Mouse (Mus musculus) embryonic facial prominence, embryonic 12.5 days (tissue): ENCODE data around the gene Crat. TPM values are rescaled to one million over a fixed set of nuclear protein-coding genes. Genes with fewer than 3 reads are reported as not detected.
A peak's percentile ranks its signal among the peaks of the same experiment; 100 is the strongest.

ENCODE experiments used
- ATAC-seq: fragments of 200-750 bp; cut with Nextera tagmentation; 2 replicates; pipeline ENCODE4 v1.8.0; 2017; ENCODE audit not compliant: insufficient number of reproducible peaks, insufficient read depth, low FRiP score, low TSS enrichment
- H3K27ac ChIP-seq: fragments of 300-500 bp; sonication (generic); 2 replicates; pipeline ENCODE4 v1.5.1; 2016; ENCODE audit warnings: mild to moderate bottlenecking
- H3K27me3 ChIP-seq: fragments of 300-500 bp; sonication (generic); 2 replicates; pipeline ENCODE4 v1.6.1; 2016; ENCODE audit warnings: mild to moderate bottlenecking, moderate library complexity
- H3K36me3 ChIP-seq: fragments of 300-500 bp; sonication (generic); 2 replicates; pipeline ENCODE4 v1.6.1; 2016; ENCODE audit warnings: mild to moderate bottlenecking
- H3K4me1 ChIP-seq: fragments of 300-500 bp; sonication (generic); 2 replicates; pipeline ENCODE4 v1.6.1; 2016
- H3K4me2 ChIP-seq: fragments of 300-500 bp; sonication (generic); replicated peaks from 2 replicates; pipeline ENCODE4 v1.6.1; 2016; ENCODE audit warnings: mild to moderate bottlenecking, moderate library complexity
- H3K4me3 ChIP-seq: fragments of 300-500 bp; sonication (generic); 2 replicates; pipeline ENCODE4 v1.5.1; 2016; ENCODE audit warnings: mild to moderate bottlenecking
- H3K9ac ChIP-seq: fragments of 300-500 bp; sonication (generic); 2 replicates; pipeline ENCODE4 v1.6.1; 2016; ENCODE audit warnings: mild to moderate bottlenecking, moderate library complexity
- H3K9me3 ChIP-seq: fragments of 300-500 bp; sonication (generic); 2 replicates; pipeline ENCODE4 v1.6.1; 2016; ENCODE audit warnings: mild to moderate bottlenecking, moderate library complexity
- WGBS: fragments of 180-500 bp; shearing (Covaris S2); methylation state at CpG from one replicate; pipeline ENCODE4 v1.1.7; 2016; 5-methylcytosine and 5-hydroxymethylcytosine counted together
- polyA plus RNA-seq: library from polyadenylated mRNA; unstranded; fragments of >200 nt; fragmentation: Nextera tagmentation; extraction: Ambion mirVana; gene quantifications from 2 replicates; pipeline ENCODE4 v1.2.1, GENCODE M21; 2016

Gene Crat
- polyA plus RNA-seq, 1 experiment from 2014 or later: 23.8 TPM

DNA sequence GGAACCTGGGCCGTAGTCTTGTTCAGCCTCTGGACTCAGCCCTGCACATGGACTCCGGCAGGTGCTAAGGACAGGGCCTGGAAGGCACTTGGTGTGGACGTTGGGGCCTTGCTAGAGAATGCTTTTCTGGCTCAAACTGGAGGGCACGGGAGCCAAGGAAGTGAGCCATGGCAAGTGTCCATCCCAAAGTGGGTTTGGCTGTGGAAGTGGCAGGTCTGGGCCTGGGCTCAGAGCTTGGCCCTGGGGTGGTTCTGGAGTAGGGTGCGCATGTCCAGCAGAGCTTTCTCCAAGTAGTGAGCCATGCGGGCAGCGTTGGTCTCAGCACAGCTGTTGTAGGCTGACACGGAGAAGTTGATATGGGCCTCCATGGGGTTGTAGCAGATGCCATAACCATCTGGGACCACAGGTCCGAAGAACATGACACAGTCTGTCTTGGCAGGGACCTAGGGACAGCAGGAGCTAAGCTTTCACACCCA is 13.2 kb downstream of the Crat start:
- H3K4me1 ChIP-seq: no peaks in the 10 kb centered on the region
- no peak overlapping the region for H3K4me3 ChIP-seq
- H3K27ac ChIP-seq: no peak overlapping the region
- H3K4me2 ChIP-seq: no peak overlapping the region
- no peak for ATAC-seq
- H3K9me3 ChIP-seq: no peaks in the 10 kb centered on the region
- no peaks in the 10 kb centered on the region for H3K27me3 ChIP-seq
- 88% methylated on average over 9 of the region's 9 CpGs for WGBS
- peaks cover 67% of the 10 kb centered on the region for H3K36me3 ChIP-seq
- no peak overlapping the region for H3K9ac ChIP-seq

DNA sequence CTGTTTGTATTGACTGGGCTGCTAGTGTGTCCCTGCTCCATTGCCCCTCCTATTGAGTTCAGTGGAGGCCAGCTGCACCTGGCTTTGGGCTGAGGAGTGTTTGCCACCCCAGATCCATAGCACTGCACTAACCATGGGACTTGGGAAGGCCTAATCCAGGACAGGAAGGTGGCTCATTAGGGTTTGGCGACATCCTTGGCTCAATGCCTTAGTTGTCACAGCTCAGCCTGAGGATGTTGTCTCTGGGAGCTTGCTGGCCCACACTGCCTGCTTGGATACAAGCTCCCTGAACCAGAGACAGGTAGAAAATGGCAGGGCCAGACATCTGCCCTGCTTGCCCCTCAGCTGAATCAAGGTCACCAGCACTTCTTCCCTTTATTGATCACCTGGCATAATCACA is 14.0 kb downstream of the Crat start:
- H3K9me3 ChIP-seq: no peaks in the 10 kb centered on the region
- WGBS: 77% methylated on average over 1 of the region's 1 CpGs
- H3K4me1 ChIP-seq: no peaks in the 10 kb centered on the region
- H3K9ac ChIP-seq: no peak overlapping the region
- H3K27ac ChIP-seq: no peak overlapping the region
- no peak overlapping the region for H3K4me3 ChIP-seq
- peaks cover 73% of the 10 kb centered on the region for H3K36me3 ChIP-seq
- no peak for ATAC-seq
- H3K27me3 ChIP-seq: no peaks in the 10 kb centered on the region
- H3K4me2 ChIP-seq: no peak overlapping the region

DNA sequence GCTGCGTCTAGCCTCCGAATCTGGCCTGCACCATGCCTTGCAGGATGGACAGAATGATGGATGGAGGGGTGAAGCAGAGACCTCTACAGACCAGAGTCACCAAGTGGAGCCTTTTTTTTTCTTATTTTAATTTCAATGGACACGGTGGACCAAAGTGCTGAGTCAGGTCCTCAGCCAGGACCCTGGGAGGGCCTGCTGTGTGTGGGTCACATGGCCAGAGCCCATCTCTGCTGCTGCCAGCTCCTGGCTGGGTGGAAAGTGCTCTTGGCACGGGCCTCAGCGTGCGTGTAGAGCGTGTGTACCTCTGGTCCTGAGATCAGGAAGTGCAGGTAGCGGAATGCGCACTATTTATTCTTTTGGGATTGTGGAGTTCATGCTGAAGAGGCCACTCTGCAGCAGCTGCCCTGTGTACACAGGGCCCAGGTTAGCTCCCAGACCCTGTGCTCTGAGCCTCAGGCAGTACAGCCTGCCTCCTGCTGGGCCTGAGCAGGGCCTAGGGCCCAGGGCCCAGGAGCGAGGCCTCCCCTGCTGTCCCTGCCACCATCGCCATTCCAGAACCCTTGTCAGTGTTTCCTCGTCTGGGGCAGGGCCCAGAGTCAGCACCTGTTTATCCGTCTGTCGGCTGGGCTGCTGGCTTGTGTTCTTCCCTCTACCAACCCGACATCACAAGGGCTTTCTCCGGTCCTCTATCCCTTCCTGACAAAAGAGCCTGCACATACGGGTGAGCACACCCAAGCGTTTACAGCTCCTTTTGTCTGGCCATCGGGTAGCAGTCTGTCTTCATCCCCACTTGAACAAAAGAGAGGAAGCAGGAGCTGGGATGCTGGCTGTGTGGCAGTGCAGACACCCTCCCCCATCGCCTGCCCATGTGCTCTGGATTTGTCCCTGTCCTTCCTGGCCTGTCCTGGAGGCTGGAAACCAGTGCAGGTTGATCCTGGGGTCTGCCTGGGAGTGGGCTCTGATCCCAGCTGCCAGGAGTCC is 16.1 kb downstream of the Crat start:
- no peak overlapping the region for H3K4me3 ChIP-seq
- H3K4me1 ChIP-seq: no peaks in the 10 kb centered on the region
- no peak for ATAC-seq
- no peak overlapping the region for H3K4me2 ChIP-seq
- 46% methylated on average over 20 of the region's 20 CpGs for WGBS
- no peak overlapping the region for H3K9ac ChIP-seq
- peaks cover 66% of the 10 kb centered on the region for H3K36me3 ChIP-seq
- H3K9me3 ChIP-seq: no peaks in the 10 kb centered on the region
- H3K27ac ChIP-seq: peak overlapping the region; percentile 7
- H3K27me3 ChIP-seq: no peaks in the 10 kb centered on the region

DNA sequence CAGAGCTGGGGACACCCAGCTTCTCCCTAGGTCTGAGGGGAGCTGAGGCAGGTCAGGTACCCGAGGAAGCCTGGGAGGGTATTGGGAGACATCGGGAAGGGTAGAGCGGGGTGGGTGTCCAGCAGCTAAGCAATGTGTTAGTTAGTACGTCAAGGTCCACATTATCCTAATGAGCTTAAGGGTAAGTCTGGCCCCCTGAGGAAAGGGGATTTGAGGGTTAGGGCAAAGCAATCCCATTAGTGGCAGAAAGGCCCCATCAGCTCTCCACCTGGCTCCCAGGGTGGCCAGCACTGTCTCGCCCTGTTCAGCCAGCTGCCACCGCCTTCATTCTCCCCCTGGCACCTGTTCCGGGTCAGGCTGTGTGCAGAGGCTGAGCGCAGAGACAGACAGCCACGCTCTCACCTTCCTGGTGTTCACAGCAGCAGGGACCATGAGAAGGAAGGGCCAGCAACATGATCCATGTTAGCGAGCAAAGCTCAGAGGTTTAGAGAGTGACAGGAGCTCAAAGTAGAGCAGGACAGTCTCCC is 17.6 kb downstream of the Crat start:
- Histone ChIP-seq H3K4me1 (peaks cover 8% of the 10 kb centered on the region), H3K27ac (no peak overlapping the region), H3K36me3 (peaks cover 63% of the 10 kb centered on the region), H3K4me3 (no peak overlapping the region), H3K9ac (no peak overlapping the region), H3K27me3 (no peaks in the 10 kb centered on the region), H3K9me3 (no peaks in the 10 kb centered on the region), H3K4me2 (no peak overlapping the region)
- WGBS: 76% methylated on average over 10 of the region's 10 CpGs
- no peak for ATAC-seq

DNA sequence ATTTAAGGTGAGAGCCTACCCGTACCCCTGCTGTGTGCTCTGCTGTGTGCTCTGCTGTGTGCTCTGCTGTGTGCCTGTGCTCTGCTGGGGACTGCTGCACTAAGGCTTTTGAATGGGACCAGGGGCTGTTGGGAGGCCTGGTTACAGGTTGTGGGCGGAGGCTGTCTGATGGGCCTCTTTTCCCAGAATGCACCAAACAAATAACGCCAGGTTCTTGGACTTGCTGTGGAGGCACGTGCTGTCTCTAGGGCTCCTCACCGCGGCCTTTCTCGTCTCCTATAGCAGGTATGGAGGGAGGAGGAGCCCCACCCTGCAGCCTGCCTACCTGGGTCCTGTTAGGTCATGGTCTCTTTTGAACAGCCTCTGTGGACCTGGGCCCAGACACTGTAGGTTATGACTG is 19.4 kb downstream of the Crat start:
- 86% methylated on average over 7 of the region's 7 CpGs for WGBS
- Histone ChIP-seq H3K36me3 (peaks cover 45% of the 10 kb centered on the region), H3K27ac (no peak overlapping the region), H3K4me3 (no peak overlapping the region), H3K9ac (no peak overlapping the region), H3K4me1 (peaks cover 9% of the 10 kb centered on the region), H3K4me2 (no peak overlapping the region), H3K9me3 (no peaks in the 10 kb centered on the region), H3K27me3 (no peaks in the 10 kb centered on the region)
- ATAC-seq: no peak

DNA sequence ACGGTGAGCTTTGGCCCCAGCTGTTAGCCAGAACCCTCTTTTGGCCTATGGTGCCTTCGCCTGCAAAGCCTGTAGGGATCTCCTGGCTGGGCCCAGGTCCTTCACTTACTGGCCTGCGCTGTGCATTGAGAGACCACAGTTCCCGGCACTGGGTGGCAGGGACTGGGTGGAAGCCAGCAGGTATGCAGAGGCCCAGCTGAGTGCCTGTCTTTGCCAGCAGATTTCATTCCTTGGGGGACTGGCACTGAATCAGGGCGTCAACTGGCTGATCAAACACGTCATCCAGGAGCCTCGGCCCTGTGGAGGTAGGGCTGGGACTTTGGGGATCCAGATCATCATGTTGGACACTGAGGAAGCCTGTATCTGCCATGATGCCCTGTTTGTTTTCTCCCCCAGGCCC is 19.9 kb downstream of the Crat start:
- Histone ChIP-seq H3K4me2 (no peak overlapping the region), H3K27me3 (no peaks in the 10 kb centered on the region), H3K9me3 (no peaks in the 10 kb centered on the region), H3K4me1 (peaks cover 11% of the 10 kb centered on the region), H3K4me3 (no peak overlapping the region), H3K9ac (no peak overlapping the region), H3K36me3 (peaks cover 43% of the 10 kb centered on the region), H3K27ac (no peak overlapping the region)
- 92% methylated on average over 7 of the region's 7 CpGs for WGBS
- ATAC-seq: no peak

DNA sequence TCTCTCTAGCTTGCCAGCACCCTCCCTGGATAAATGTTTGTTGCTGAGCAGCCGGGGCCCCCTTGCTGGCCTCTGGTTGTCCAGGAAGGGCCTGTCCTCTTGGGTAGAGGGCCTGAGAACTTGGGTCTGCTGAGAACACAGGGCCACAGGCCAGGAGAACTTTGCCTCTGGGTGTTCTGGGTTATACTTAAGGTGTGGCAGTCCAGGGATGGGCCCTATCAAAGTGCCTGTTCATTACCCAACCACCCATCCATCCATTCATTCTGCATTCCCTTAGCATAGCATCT is 22.3 kb downstream of the Crat start:
- 64% methylated on average over 1 of the region's 1 CpGs for WGBS
- H3K27ac ChIP-seq: peak overlapping the region; percentile 85

DNA sequence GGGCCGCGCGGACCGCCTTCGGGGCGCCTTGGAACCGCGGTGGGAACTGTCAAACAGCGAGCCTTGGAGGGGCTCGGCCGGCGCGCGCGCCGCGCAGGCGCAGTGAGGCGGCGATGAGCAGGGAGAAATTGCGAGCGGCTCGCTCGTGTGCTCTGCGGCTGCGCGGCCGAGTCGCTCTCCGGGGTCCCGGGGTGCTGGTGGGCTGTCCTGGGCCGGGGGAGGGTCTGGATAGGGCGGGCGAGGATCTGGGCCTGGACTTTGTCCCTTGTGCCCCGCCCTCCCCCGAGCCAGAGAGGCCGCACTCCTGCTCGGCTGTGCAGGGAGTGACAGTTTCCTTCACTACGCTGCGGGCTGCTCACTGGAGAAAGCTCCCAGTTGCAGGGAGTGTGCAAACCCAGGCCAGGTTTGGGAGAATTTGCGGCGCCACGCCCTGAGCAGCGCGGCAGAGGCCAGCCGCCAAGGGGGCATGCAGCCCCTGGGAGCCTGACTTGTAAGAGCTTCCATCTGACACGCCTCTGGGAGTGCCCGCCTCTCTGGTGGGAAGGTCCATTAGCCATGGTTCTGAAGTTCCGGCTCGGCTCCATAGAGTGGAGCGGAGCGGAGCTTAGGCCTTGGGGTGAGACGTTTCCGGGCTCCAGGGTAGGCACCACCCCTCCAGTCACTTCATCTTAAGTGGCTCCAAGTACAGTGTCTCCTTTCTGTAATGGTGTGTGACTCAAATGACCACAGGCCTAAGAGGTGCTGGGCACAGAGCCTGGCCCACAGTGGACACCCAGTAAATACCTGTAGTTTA is 22.8 kb downstream of the Crat start:
- no peaks in the 10 kb centered on the region for H3K27me3 ChIP-seq
- H3K9me3 ChIP-seq: no peaks in the 10 kb centered on the region
- peak; percentile 65 for ATAC-seq
- H3K9ac ChIP-seq: peak overlapping the region; percentile 83
- peaks cover 14% of the 10 kb centered on the region for H3K4me1 ChIP-seq
- 2% methylated on average over 48 of the region's 54 CpGs for WGBS
- peak overlapping the region; percentile 95 for H3K4me2 ChIP-seq
- H3K4me3 ChIP-seq: peak overlapping the region; percentile 81
- H3K36me3 ChIP-seq: peaks cover 18% of the 10 kb centered on the region
- peak overlapping the region; percentile 85 for H3K27ac ChIP-seq

More for the DNA sequence above, 22.3 kb downstream of the Crat start:
- Histone ChIP-seq H3K4me1 (peaks cover 14% of the 10 kb centered on the region), H3K4me2 (peak overlapping the region; percentile 95), H3K4me3 (peak overlapping the region; percentile 81), H3K36me3 (peaks cover 24% of the 10 kb centered on the region), H3K27me3 (no peaks in the 10 kb centered on the region), H3K9ac (peak overlapping the region; percentile 83), H3K9me3 (no peaks in the 10 kb centered on the region)
- no peak for ATAC-seq

DNA sequence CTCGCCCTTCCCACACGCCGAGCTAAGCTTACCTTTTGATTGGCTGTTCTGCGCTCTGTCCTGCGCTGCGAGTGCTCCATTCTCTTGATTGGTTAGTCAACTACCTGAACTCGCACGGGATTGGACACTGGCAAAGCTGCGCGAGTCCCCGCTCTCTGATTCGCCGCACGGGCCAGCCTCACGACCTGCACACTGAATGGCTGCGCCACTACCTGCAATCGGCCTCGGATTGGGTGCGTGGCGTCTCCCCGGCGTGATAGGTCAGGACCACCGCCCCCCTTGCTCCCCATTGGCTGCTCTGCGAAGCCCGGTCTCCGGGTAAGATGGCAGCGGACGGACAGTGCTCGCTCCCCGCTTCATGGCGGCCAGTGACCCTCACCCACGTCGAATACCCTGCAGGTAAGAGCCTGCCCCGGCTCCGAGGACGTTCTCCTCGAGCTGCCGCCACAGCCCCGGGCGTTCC is 23.5 kb downstream of the Crat start, which contains the start of gene Dolpp1:
Dolpp1 (plus strand) TSS at position 141 of the 463 bp plus-strand sequence.
- Histone ChIP-seq H3K36me3 (peaks cover 12% of the 10 kb centered on the region), H3K9ac (peak within 1 kb of the TSS; percentile 83), H3K27me3 (no peaks in the 10 kb centered on the region), H3K4me2 (peak within 1 kb of the TSS; percentile 95), H3K9me3 (no peaks in the 10 kb centered on the region), H3K4me3 (peak within 1 kb of the TSS; percentile 81), H3K27ac (peak within 1 kb of the TSS; percentile 85), H3K4me1 (peaks cover 14% of the 10 kb centered on the region)
- WGBS: under 1% methylated on average over 40 of the region's 40 CpGs
- peak; percentile 99 for ATAC-seq

DNA sequence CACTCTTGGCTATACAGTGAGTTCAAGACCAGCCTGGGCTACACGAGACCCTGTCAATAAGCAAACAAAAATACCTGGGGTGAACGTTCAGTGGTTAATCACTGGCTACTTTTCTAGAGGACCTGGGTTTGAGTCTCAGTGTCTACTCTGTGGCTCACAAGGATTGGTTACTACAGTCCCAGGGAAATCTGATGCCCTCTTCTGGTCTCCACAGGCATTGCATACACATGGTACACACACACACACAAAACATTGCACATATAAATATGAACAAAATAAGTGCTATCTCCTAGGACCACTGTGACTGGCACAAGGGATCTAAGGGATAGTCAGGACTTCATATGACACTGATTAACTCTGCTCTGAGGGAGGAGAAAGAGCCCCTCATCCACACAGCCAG is 26.6 kb downstream of the Crat start:
- 90% methylated on average over 2 of the region's 2 CpGs for WGBS
- no peak overlapping the region for H3K27ac ChIP-seq
- H3K27me3 ChIP-seq: no peaks in the 10 kb centered on the region
- H3K9ac ChIP-seq: no peak overlapping the region
- no peak overlapping the region for H3K4me2 ChIP-seq
- H3K36me3 ChIP-seq: peaks cover 9% of the 10 kb centered on the region
- no peak for ATAC-seq
- H3K9me3 ChIP-seq: no peaks in the 10 kb centered on the region
- no peak overlapping the region for H3K4me3 ChIP-seq
- peaks cover 14% of the 10 kb centered on the region for H3K4me1 ChIP-seq

DNA sequence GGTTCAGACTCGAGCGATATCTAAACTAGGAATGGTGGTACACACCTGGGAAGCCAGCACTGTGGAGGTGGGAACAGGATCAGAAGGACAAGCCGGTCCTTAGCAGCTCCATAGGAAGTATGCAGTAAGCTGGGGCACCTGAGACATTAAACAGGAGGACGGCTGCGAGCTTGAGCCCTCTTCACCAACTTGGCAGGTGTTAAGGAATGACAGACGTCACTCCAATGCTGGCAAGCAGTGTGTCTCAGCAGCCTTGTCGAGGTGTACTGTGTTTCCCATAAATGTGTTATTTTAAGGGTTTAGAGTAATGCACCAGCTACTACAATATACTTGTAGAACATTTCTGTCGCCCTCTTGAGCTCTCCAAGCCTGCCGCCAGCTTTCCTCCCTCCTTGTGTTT is 28.7 kb downstream of the Crat start:
- Histone ChIP-seq H3K4me1 (peaks cover 5% of the 10 kb centered on the region; the same call in 1 of the 2 replicates), H3K4me3 (no peak overlapping the region), H3K27me3 (no peaks in the 10 kb centered on the region), H3K36me3 (peaks cover 30% of the 10 kb centered on the region), H3K4me2 (no peak overlapping the region), H3K9ac (no peak overlapping the region), H3K27ac (no peak overlapping the region), H3K9me3 (no peaks in the 10 kb centered on the region)
- 81% methylated on average over 9 of the region's 9 CpGs for WGBS
- ATAC-seq: no peak
